Comparison of ENCODE assay signal across 19 mouse cellular contexts in the genomic region with DNA sequence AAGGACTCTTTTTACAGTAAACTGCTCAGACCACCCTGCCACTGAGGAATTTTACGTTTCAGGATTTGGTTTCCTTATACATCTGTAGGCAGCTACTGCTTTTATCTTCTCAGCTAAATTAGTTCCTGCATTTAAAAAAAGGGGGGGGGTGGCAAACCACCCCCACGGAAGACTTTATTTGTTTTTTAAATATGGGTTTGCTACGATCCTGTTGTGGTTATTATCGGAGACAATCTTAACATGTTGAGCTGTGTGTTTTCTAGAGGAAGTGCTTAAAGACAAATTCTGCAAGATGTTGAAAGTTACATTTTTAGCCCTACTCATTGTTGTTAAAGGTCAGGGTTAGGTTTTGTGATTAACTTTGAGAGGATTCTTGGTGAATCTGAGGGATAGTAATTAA.
DNase-seq lines count a peak whose midpoint lies in the region; ATAC-seq and TF ChIP-seq lines count a peak whose summit lies in the region.
"Had no signal": no experiment of that assay in that cellular context is flagged by ENCODE, and none has a peak within 500 bp of the region (broad histone marks: within the 10 kb centered on the region; RNA-seq: fewer than 3 reads in every experiment).

No protein-coding gene starts in this region.

- no peaks in the 10 kb centered on the region for H3K27me3 ChIP-seq in midbrain, embryonic 11.5 days (ENCODE audit: control insufficient read depth, insufficient read depth, low read length)
- H3K27me3 ChIP-seq: embryonic facial prominence, embryonic 13.5 days had no signal

- no peak overlapping the region for H3K4me2 ChIP-seq in midbrain, embryonic 11.5 days
- H3K4me2 ChIP-seq: embryonic facial prominence, embryonic 13.5 days had no signal

- H3K9ac ChIP-seq in midbrain, embryonic 11.5 days (ENCODE audit: low read length): no peak overlapping the region
- H3K9ac ChIP-seq: embryonic facial prominence, embryonic 13.5 days; liver, embryonic 14.5 days had no signal

- WGBS in midbrain, embryonic 11.5 days: 82% methylated on average over 4 of the region's 4 CpGs

- H3K27ac ChIP-seq in bone marrow macrophage, adult 2 months (ENCODE audit: insufficient read depth, low read depth, low read length): peak overlapping the region; percentile 49
- H3K27ac ChIP-seq in midbrain, embryonic 11.5 days (ENCODE audit: low read depth, low read length): no peak overlapping the region
- H3K27ac ChIP-seq: embryonic facial prominence, embryonic 13.5 days; heart, adult 2 months; liver, embryonic 14.5 days had no signal

- H3K4me1 ChIP-seq in bone marrow macrophage, adult 2 months (ENCODE audit: control insufficient read depth, insufficient read depth, low read length): peaks cover 32% of the 10 kb centered on the region
- no peaks in the 10 kb centered on the region for H3K4me1 ChIP-seq in midbrain, embryonic 11.5 days (ENCODE audit: control insufficient read depth, insufficient read depth, low read length)
- H3K4me1 ChIP-seq: embryonic facial prominence, embryonic 13.5 days had no signal

- H3K9me3 ChIP-seq in midbrain, embryonic 11.5 days (ENCODE audit: control insufficient read depth, low read length): no peaks in the 10 kb centered on the region
- H3K9me3 ChIP-seq: embryonic facial prominence, embryonic 13.5 days; G1E had no signal

- TF ChIP-seq POLR2A in bone marrow macrophage, adult 2 months (IDR thresholded peaks at IDR 0.05; ENCODE audit: borderline replicate concordance, low read depth, low read length): no peak

- no peak for TF ChIP-seq CTCF in bone marrow macrophage, adult 2 months (IDR thresholded peaks at IDR 0.05; ENCODE audit: low read depth, low read length)

- H3K4me3 ChIP-seq in bone marrow macrophage, adult 2 months (ENCODE audit: insufficient read depth, low read length): no peak overlapping the region
- no peak overlapping the region for H3K4me3 ChIP-seq in midbrain, embryonic 11.5 days (ENCODE audit: low read depth, low read length)
- H3K4me3 ChIP-seq: embryonic facial prominence, embryonic 13.5 days; heart, adult 2 months had no signal

- H3K36me3 ChIP-seq in midbrain, embryonic 11.5 days (ENCODE audit: control insufficient read depth, insufficient read depth, low read length): no peaks in the 10 kb centered on the region
- H3K36me3 ChIP-seq: embryonic facial prominence, embryonic 13.5 days; G1E had no signal

- peak; percentile 9; the same call in 1 of the 2 replicates for ATAC-seq in megakaryocyte, adult 5-6 weeks (ENCODE audit: poor library complexity, severe bottlenecking)
- no peak for ATAC-seq in midbrain, embryonic 11.5 days (ENCODE audit: low FRiP score)
- ATAC-seq: forebrain, embryonic 14.5 days had no signal

- peak; percentile 26 for DNase-seq in thymus, postnatal 25 days
- DNase-seq in thymus, postnatal 4 days: no peak
- no peak for DNase-seq in embryo, embryonic 10.5 days (ENCODE audit: low spot score)
- no peak for DNase-seq in midbrain, embryonic 11.5 days (ENCODE audit: low spot score, missing footprints)
- no peak for DNase-seq in cerebellum, postnatal 25 days
- DNase-seq: cerebellum, adult 9-10 months; gastrocnemius, postnatal 14 days; heart, adult 2 months; kidney, adult 2 months; kidney, postnatal 25 days; layer of hippocampus, adult 9-11 months; midbrain, embryonic 14.5 days; retina, postnatal 1 day had no signal
